ENCODE assay signal across 13 mouse cellular contexts in the genomic region with DNA sequence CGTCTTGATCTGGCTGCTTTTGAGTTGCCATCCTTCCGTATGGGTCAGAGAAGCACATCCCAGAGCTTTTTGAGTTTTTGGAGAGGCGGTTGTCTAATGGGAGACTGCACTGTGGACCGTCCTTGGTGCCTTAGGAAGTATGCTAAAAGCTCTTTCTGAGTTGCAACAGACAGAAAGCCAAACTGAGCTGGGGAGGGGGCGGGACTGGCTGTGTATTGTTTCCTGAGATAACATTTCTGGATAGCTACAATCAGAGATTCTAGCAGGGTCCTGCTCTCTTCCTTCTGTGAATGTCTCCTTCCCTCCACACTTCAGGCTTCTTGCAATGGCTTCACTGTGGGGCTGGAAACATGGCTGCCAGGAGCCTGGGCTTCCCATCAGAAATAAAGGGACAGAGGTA. TPM values are rescaled to one million over a fixed set of nuclear protein-coding genes. Genes with fewer than 3 reads are reported as not detected.
A peak's percentile ranks its signal among the peaks of the same experiment; 100 is the strongest.
DNase-seq lines count a peak whose midpoint lies in the region; ATAC-seq and TF ChIP-seq lines count a peak whose summit lies in the region.
"Had no signal": no experiment of that assay in that cellular context is flagged by ENCODE, and none has a peak within 500 bp of the region (broad histone marks: within the 10 kb centered on the region; RNA-seq: fewer than 3 reads in every experiment).

No protein-coding gene starts in this region.

- H3K79me2 ChIP-seq in myocyte (ENCODE audit: control insufficient read depth, insufficient read depth) = no peaks in the 10 kb centered on the region

- no peak for ATAC-seq in lung, embryonic 16.5 days (ENCODE audit: low read depth)
- peak; percentile 9; the same call in 1 of the 2 replicates for ATAC-seq in hindbrain, postnatal 0 days

- peak overlapping the region; percentile 44 for H3K4me2 ChIP-seq in lung, embryonic 16.5 days (ENCODE audit: low read depth, low read length)
- peak overlapping the region; percentile 34 for H3K4me2 ChIP-seq in hindbrain, postnatal 0 days (ENCODE audit: low read depth, low read length)
- H3K4me2 ChIP-seq in myocyte (ENCODE audit: low read depth) = peak overlapping the region; percentile 63

- no peak for TF ChIP-seq CTCF in lung, adult 2 months (IDR thresholded peaks at IDR 0.05; ENCODE audit: insufficient read depth, low read length)
- no peak for TF ChIP-seq CTCF in hindbrain, postnatal 0 days (IDR thresholded peaks at IDR 0.05; ENCODE audit: low read depth)

- TF ChIP-seq POLR2A in lung, adult 2 months (IDR thresholded peaks at IDR 0.05; ENCODE audit: borderline replicate concordance, extremely low read depth, low read depth, low read length) = no peak
- TF ChIP-seq POLR2A in myocyte (IDR thresholded peaks at IDR 0.05; ENCODE audit: insufficient read length, low read depth) = no peak

- H3K4me3 ChIP-seq in heart, embryonic 10.5 days = no peak overlapping the region
- H3K4me3 ChIP-seq in lung, embryonic 16.5 days (ENCODE audit: low read length) = no peak overlapping the region
- no peak overlapping the region for H3K4me3 ChIP-seq in lung, adult 2 months (replicated peaks; ENCODE audit: extremely low read depth, low read depth, low read length)
- H3K4me3 ChIP-seq in hindbrain, postnatal 0 days (ENCODE audit: low read length) = no peak overlapping the region
- peak overlapping the region; percentile 1 for H3K4me3 ChIP-seq in myocyte
- H3K4me3 ChIP-seq: limb, embryonic 12.5 days had no signal

- H3ac ChIP-seq in myocyte (ENCODE audit: control insufficient read depth, insufficient read length) = no peak overlapping the region

- peak overlapping the region; percentile 81 for H3K27ac ChIP-seq in heart, embryonic 10.5 days
- peak overlapping the region; percentile 87 for H3K27ac ChIP-seq in lung, embryonic 16.5 days (ENCODE audit: low read length)
- H3K27ac ChIP-seq in hindbrain, postnatal 0 days = peak overlapping the region; percentile 48

- H3K9me3 ChIP-seq in heart, embryonic 10.5 days = no peaks in the 10 kb centered on the region
- no peaks in the 10 kb centered on the region for H3K9me3 ChIP-seq in lung, embryonic 16.5 days (ENCODE audit: control insufficient read depth, low read length)
- H3K9me3 ChIP-seq in hindbrain, postnatal 0 days (ENCODE audit: low read length) = no peaks in the 10 kb centered on the region
- H3K9me3 ChIP-seq: limb, embryonic 12.5 days had no signal

- 70% methylated on average over 5 of the region's 5 CpGs for WGBS in heart, embryonic 10.5 days
- WGBS in lung, embryonic 16.5 days = 51% methylated on average over 5 of the region's 5 CpGs
- 51% methylated on average over 5 of the region's 5 CpGs for WGBS in lung, adult 2 months
- 74% methylated on average over 5 of the region's 5 CpGs for WGBS in hindbrain, postnatal 0 days

- H3K27me3 ChIP-seq in heart, embryonic 10.5 days (ENCODE audit: insufficient read depth, poor library complexity, severe bottlenecking) = no peaks in the 10 kb centered on the region
- H3K27me3 ChIP-seq in lung, embryonic 16.5 days (ENCODE audit: control insufficient read depth, insufficient read depth, low read depth, low read length) = no peaks in the 10 kb centered on the region
- H3K27me3 ChIP-seq in hindbrain, postnatal 0 days (ENCODE audit: insufficient read depth, low read length) = no peaks in the 10 kb centered on the region
- no peaks in the 10 kb centered on the region for H3K27me3 ChIP-seq in myocyte (ENCODE audit: control insufficient read depth, insufficient read depth, insufficient read length)
- H3K27me3 ChIP-seq: limb, embryonic 12.5 days had no signal

- no peak for DNase-seq in heart, embryonic 10.5 days (ENCODE audit: low spot score)
- no peak for DNase-seq in heart, postnatal 10 days
- no peak for DNase-seq in lung, adult 2 months
- DNase-seq in hindbrain, postnatal 0 days (ENCODE audit: low spot score) = no peak
- no peak for DNase-seq in embryo, embryonic 9.5 days (ENCODE audit: extremely low spot score)
- no peak for DNase-seq in spleen, postnatal 36 days (ENCODE audit: low spot score in 2 of 2)
- DNase-seq: B cell, adult 2 months; cerebellum, adult 11 months; right cerebral cortex, postnatal 4 days had no signal

- peaks cover 51% of the 10 kb centered on the region for H3K4me1 ChIP-seq in heart, embryonic 10.5 days
- peaks cover 27% of the 10 kb centered on the region for H3K4me1 ChIP-seq in lung, embryonic 16.5 days (replicated peaks; ENCODE audit: control insufficient read depth, insufficient read depth, low read length)
- H3K4me1 ChIP-seq in lung, adult 2 months (ENCODE audit: control insufficient read depth, insufficient read depth, low read length) = 0 out of 2 replicates have a peak, but pooled peaks cover 4% of the 10 kb centered on the region
- H3K4me1 ChIP-seq in hindbrain, postnatal 0 days (ENCODE audit: insufficient read depth, low read length) = peaks cover 23% of the 10 kb centered on the region

- H3K36me3 ChIP-seq in heart, embryonic 10.5 days = no peaks in the 10 kb centered on the region
- no peaks in the 10 kb centered on the region for H3K36me3 ChIP-seq in lung, embryonic 16.5 days (ENCODE audit: control insufficient read depth, insufficient read depth, low read length)
- no peaks in the 10 kb centered on the region for H3K36me3 ChIP-seq in hindbrain, postnatal 0 days (ENCODE audit: insufficient read depth, low read length)
- H3K36me3 ChIP-seq in myocyte (ENCODE audit: control insufficient read depth, insufficient read depth) = no peaks in the 10 kb centered on the region
- H3K36me3 ChIP-seq: limb, embryonic 12.5 days had no signal

- intact Hi-C loops in heart, postnatal 10 days (cut with DNase I) = no loop called here

- peak overlapping the region; percentile 37; the same call in 1 of the 2 replicates for H3K9ac ChIP-seq in lung, embryonic 16.5 days (ENCODE audit: low read length)
- H3K9ac ChIP-seq in hindbrain, postnatal 0 days (replicated peaks; ENCODE audit: low read length) = no peak overlapping the region
- H3K9ac ChIP-seq: limb, embryonic 12.5 days had no signal

TF ChIP-seq in myocyte, 11 proteins besides CTCF, POLR2A, EP300 and RAD21:
- TF ChIP-seq POLR2AphosphoS2 (IDR thresholded peaks at IDR 0.05; ENCODE audit: insufficient read length, low read depth) (no peak), TCF12 (IDR thresholded peaks at IDR 0.05; ENCODE audit: insufficient read depth, poor library complexity, severe bottlenecking) (no peak), USF1 (IDR thresholded peaks at IDR 0.05; ENCODE audit: low read depth) (no peak), TCF3 (IDR thresholded peaks at IDR 0.05; ENCODE audit: insufficient read length, low read depth) (no peak), SRF (IDR thresholded peaks at IDR 0.05; ENCODE audit: control insufficient read depth, insufficient read length, low read depth) (no peak), CEBPB (IDR thresholded peaks at IDR 0.05; ENCODE audit: insufficient read depth, poor library complexity, severe bottlenecking) (no peak), REST (IDR thresholded peaks at IDR 0.05; ENCODE audit: insufficient read depth, insufficient read length) (no peak), MYOD1 (IDR thresholded peaks at IDR 0.05; ENCODE audit: control insufficient read depth in 1 of 3, insufficient read length in 2 of 3, low read depth in 2 of 3) (no peak), E2F4 (IDR thresholded peaks at IDR 0.05; ENCODE audit: insufficient read depth) (no peak), MAX (IDR thresholded peaks at IDR 0.05; ENCODE audit: low read depth) (no peak), MYOG (IDR thresholded peaks at IDR 0.05; ENCODE audit: control insufficient read depth in 1 of 3, insufficient read depth in 1 of 3, insufficient read length in 2 of 3, low read depth in 2 of 3) (no peak)
TF ChIP-seq in myocyte: peak in this region for 0.

RNA-seq across cellular contexts. Expression of gene B4galt1, which starts 23.7 kb away (rescaled TPM):
- polyA plus RNA-seq in heart, embryonic 10.5 days (2016; fragmentation: Nextera tagmentation; extraction: Ambion mirVana) = 38.1 and 47.1 TPM in 2 replicates
- total RNA-seq in heart, postnatal 10 days (2021) = 100 to 1,000 TPM in 1 of 2 experiments, 10 to 100 TPM in 1; 95.5 to 103 TPM
- 75.4 and 79.0 TPM in 2 replicates for polyA plus RNA-seq in lung, embryonic 16.5 days (2015; fragmentation: Nextera tagmentation; extraction: Ambion mirVana)
- polyA plus RNA-seq in lung, adult 2 months (2012; rRNA removed) = 44.6 and 47.7 TPM in 2 replicates
- 14.5 and 14.8 TPM in 2 replicates for total RNA-seq in hindbrain, postnatal 0 days (2014; rRNA removed)
- polyA plus RNA-seq in hindbrain, postnatal 0 days (2015; fragmentation: Nextera tagmentation; extraction: Ambion mirVana) = 7.1 and 7.6 TPM in 2 replicates
- polyA plus RNA-seq in myocyte (2012; fragmentation: generic; extraction: Trizol) = 37.7 TPM

RNA-seq across cellular contexts. Expression of gene Spink4, which starts 42.3 kb away (rescaled TPM):
- polyA plus RNA-seq in heart, embryonic 10.5 days (2016; fragmentation: Nextera tagmentation; extraction: Ambion mirVana) = 6.2 and 10.2 TPM in 2 replicates
- total RNA-seq in heart, postnatal 10 days (2021) = 1 to 10 TPM; 1.1 to 2.1 TPM
- polyA plus RNA-seq in lung, embryonic 16.5 days (2015; fragmentation: Nextera tagmentation; extraction: Ambion mirVana) = 0.77 and 0.87 TPM in 2 replicates
- 15.6 and 43.5 TPM in 2 replicates for polyA plus RNA-seq in lung, adult 2 months (2012; rRNA removed)
- not detected in 2 replicates for total RNA-seq in hindbrain, postnatal 0 days (2014; rRNA removed)
- polyA plus RNA-seq in hindbrain, postnatal 0 days (2015; fragmentation: Nextera tagmentation; extraction: Ambion mirVana) = not detected in 2 replicates
- polyA plus RNA-seq in myocyte (2012; fragmentation: generic; extraction: Trizol) = 12.5 TPM
- polyA plus RNA-seq: forebrain, embryonic 11.5 days; limb, embryonic 12.5 days had no signal
